Mouse (Mus musculus): ENCODE measurements around the gene Ldlrap1. TPM values are rescaled to one million over a fixed set of nuclear protein-coding genes. Genes with fewer than 3 reads are reported as not detected.
A peak's percentile ranks its signal among the peaks of the same experiment; 100 is the strongest.

The Ldlrap1 gene
- polyA plus RNA-seq, 1 experiment, result 2.8 TPM

- no peak for DNase-seq (ENCODE audit: extremely low spot score in 1 of 2, low spot score in 1 of 2)
These were observed 46.7 kb downstream of the Ldlrap1 start for GRCm38 (mm10) chr4:134721076-134721475.

DNA sequence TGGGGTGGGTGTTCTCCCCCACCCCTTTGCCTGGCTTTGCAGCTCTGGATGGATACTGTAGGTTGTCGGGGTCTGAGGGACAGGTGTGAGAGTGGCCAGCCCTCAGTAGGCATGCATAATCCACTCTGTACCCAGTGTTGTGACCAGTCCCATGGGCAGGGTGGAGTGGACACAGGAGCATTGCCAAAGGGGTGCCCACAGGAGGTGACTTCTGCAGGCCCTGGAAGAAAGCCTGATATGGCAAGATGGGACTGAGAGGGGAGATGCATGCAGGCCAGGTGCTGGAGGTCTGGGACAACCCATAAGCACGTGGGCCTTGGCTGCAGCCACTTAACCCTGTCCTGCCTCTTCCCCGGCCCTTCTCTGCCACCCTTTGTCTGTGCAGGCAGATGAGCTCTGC is 47.5 kb downstream of the Ldlrap1 start:
- DNase-seq (ENCODE audit: extremely low spot score in 1 of 2, low spot score in 1 of 2), result no peak

- DNase-seq (ENCODE audit: extremely low spot score in 1 of 2, low spot score in 1 of 2), result no peak
These were observed 48.3 kb downstream of the Ldlrap1 start for GRCm38 (mm10) chr4:134719489-134719888.

- peak; percentile 35 to 89 for DNase-seq (ENCODE audit: extremely low spot score in 1 of 2, low spot score in 1 of 2)
These were observed 53.9 kb downstream of the Ldlrap1 start for GRCm38 (mm10) chr4:134713937-134714336.

DNA sequence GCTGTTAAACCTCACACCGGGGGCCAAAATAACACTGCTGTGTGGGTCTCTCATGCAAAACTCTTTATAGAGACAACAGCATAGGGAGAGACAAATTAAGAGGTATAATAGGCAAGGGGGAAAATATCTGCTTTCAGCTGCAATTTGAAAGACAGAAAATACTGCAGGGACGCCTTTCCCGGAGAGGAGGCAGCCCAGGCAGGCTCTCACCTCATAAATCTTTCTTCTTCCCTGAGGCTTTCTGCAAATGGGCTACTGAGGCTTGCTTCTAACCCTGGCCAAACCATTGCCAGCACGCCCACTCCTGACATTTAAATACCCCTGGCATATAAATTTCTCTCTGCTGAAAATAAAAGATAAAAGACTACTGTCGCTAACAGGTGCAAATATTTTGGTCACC is 62.5 kb downstream of the Ldlrap1 start:
- peak in 1 of 2 experiments; percentile 24 for DNase-seq (ENCODE audit: extremely low spot score in 1 of 2, low spot score in 1 of 2)

DNA sequence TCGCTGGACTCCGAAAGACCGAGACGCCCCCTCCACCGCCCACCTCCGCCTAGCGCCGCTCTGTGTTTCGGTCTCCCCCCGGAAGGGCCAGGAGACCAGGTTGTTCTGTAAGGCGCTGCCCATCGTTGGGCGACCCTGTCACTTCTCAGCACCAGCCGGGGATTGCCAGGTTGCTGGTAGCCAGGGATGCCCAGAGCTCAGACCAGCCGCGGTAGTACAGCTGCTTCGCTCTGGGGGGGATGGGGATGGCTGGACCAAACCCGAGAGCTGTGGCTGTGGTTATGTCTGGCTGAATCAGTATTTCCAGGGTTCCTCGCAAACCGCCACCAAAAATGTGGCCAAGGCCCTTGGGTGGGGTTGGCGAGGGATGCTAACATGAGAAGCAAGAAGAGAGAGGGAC is 63.2 kb downstream of the Ldlrap1 start:
- no peak for DNase-seq (ENCODE audit: extremely low spot score in 1 of 2, low spot score in 1 of 2)

GRCm38 (mm10) chr4:134703835-134704546 is 63.8 kb downstream of the Ldlrap1 start, which contains the start of gene Man1c1:
Gene Man1c1 (minus strand): TSS chr4:134704290.
- DNase-seq (ENCODE audit: extremely low spot score in 1 of 2, low spot score in 1 of 2), result peak; percentile 97 to 99

DNA sequence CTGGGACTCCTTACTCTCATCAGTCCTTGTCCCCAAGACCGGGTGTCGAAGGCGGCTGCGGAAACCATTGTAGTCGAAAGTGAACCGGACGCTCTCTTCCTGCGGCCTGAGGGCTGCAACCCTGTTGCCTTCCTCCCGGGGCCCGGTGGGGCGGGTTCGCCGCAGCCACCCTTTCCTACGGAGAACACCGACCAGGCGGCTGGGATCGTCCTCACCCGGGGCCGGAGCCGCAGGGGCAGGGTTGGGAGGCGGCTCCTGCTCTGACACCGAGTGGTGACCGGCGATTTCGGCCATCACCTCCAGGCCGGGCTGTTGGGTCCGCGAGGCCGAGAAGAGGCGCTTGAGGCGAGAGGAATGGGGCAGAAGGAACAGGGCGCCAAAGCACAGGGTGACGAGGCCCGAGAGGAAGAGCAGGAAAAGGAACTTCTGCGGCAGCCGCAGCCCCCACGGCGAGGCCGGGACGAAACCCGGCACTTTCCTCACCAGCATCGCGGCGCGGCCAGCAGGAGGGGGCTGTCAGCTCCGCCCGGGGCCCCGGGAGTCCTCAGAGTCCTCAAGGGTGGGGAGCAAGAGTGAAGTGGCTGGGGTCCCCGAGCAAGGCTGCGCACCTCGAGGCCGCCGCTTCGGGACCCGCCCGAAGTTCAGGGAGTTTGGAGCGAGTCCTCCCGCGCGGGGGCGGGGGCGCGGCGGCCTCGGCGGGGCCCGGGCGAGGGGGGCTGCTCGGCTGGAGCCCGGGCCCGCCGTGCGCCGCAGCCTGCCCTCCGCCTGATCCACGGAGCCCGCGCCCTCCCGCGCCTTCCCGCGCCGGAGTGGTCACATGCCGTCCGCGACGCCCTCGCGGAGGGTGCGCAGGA is 64.6 kb downstream of the Ldlrap1 start:
- peak in 1 of 2 experiments; percentile 14 for DNase-seq (ENCODE audit: extremely low spot score in 1 of 2, low spot score in 1 of 2)

- peak in 1 of 2 experiments; percentile 82 for DNase-seq (ENCODE audit: extremely low spot score in 1 of 2, low spot score in 1 of 2)
These were observed 65.9 kb downstream of the Ldlrap1 start for GRCm38 (mm10) chr4:134701934-134702333.

DNA sequence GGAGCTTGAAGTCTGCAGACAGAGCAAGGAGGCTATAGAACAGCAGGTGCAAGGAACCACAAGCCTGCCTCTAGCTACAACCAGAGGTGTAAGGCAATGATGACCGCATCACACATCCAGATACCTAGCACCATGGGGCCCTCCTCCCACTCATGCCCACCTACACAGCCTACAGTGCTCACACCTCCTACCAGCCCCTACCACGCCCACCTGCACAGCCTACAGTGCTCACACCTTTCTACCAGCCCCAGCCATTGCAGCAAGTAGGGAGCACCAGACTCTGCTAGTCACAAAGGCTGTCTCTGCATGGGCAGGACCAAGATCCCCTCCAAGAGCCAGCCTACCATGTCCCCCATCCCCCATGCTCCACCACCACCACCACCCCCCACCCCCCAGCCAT is 66.9 kb downstream of the Ldlrap1 start:
- no peak for DNase-seq (ENCODE audit: extremely low spot score in 1 of 2, low spot score in 1 of 2)

DNA sequence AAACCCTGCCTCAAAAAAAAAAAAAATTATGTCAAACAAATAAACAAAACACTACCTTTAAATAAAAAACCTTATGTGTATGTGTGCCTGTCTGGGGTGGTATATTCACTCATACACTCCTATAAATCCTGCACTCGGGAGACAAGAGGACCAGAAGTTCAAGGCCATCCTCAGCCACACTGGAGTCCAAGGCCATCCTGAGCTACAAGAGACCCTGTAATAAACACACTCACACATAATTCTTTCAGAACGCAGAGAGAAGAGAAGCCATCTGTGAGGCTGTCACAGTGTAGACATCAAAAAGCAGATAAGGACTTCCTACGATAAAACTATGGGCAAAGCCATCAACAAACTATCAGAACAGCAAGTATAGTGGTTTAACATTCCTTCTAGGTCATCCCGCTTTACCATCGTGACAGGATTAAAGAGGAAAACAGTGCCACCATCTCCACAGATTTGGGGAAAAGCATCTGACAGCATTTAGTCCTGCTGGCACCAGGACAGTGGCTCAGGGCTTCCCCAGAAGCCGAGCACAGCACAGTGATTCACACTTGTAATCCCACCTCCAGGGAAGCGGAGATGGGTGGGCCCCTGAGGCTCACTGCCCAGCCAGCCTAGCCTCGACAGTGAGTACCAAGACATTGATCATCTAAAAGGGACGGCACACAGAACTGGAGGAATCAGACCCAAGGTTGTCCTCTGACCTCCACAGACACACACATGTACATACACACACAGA is 74.5 kb downstream of the Ldlrap1 start:
- DNase-seq (ENCODE audit: extremely low spot score in 1 of 2, low spot score in 1 of 2), result no peak

- DNase-seq (ENCODE audit: extremely low spot score in 1 of 2, low spot score in 1 of 2), result no peak
These were observed 75.4 kb downstream of the Ldlrap1 start for GRCm38 (mm10) chr4:134692388-134692787.

Other genes starting within 250 kb of the Ldlrap1 start
- gene Mtfr1l, start 232.6 kb downstream of the Ldlrap1 start, polyA plus RNA-seq (2012; rRNA removed), result 135 and 139 TPM in 2 replicates
- 16.4 and 19.4 TPM in 2 replicates for gene Selenon, start 215.9 kb downstream of the Ldlrap1 start, polyA plus RNA-seq (2012; rRNA removed)
- gene Man1c1, start 63.7 kb downstream of the Ldlrap1 start, polyA plus RNA-seq (2012; rRNA removed), result 17.2 and 20.6 TPM in 2 replicates
- 46.6 and 52.5 TPM in 2 replicates for gene Maco1, start 85.3 kb upstream of the Ldlrap1 start, polyA plus RNA-seq (2012; rRNA removed)
- 0.08 and 0.24 TPM in 2 replicates for gene Rhd, start 96.5 kb upstream of the Ldlrap1 start, polyA plus RNA-seq (2012; rRNA removed)
- gene Tmem50a, start 147.0 kb upstream of the Ldlrap1 start, polyA plus RNA-seq (2012; rRNA removed), result 151 TPM in 2 replicates
- 742 and 753 TPM in 2 replicates for gene Rsrp1, start 155.6 kb upstream of the Ldlrap1 start, polyA plus RNA-seq (2012; rRNA removed)
- 80.3 and 94.7 TPM in 2 replicates for gene Syf2, start 162.9 kb upstream of the Ldlrap1 start, polyA plus RNA-seq (2012; rRNA removed)

Measured in frontal cortex, adult 2 months (tissue).